Mouse (Mus musculus) forebrain, embryonic 14.5 days (tissue): ENCODE measurements around the gene B3gnt2. TPM values are rescaled to one million over a fixed set of nuclear protein-coding genes. Genes with fewer than 3 reads are reported as not detected.

Experiments
- ATAC-seq: fragments of 200-750 bp; cut with Nextera tagmentation; 2 replicates; pipeline ENCODE4 v1.8.0; 2017; ENCODE audit warnings: mild to moderate bottlenecking, moderate library complexity
- DNase-seq: peaks from one replicate; pipeline ENCODE4 v3.0.0-alpha.2; 2015; ENCODE audit warnings: low spot score
- H3K27ac ChIP-seq: fragments of 300-500 bp; sonication (generic); 2 replicates; pipeline ENCODE4 v1.5.1; 2014; ENCODE audit warnings: low read depth, mild to moderate bottlenecking, control low read depth, low read length, moderate library complexity
- H3K27me3 ChIP-seq: fragments of 300-500 bp; sonication (generic); replicated peaks from 2 replicates; pipeline ENCODE4 v1.6.1; 2014; ENCODE audit warnings: low read length, control low read depth, mixed read lengths; ENCODE audit not compliant: control insufficient read depth, insufficient read depth
- H3K36me3 ChIP-seq: fragments of 300-500 bp; sonication (generic); 2 replicates; pipeline ENCODE4 v1.6.1; 2014; ENCODE audit warnings: low read length, control low read depth; ENCODE audit not compliant: control insufficient read depth, insufficient read depth
- H3K4me1 ChIP-seq: fragments of 300-500 bp; sonication (generic); 2 replicates; pipeline ENCODE4 v1.6.1; 2014; ENCODE audit warnings: antibody characterized with exemption, low read length, control low read depth; ENCODE audit not compliant: control insufficient read depth, insufficient read depth
- H3K4me2 ChIP-seq: fragments of 300-500 bp; sonication (generic); 2 replicates; pipeline ENCODE4 v1.6.1; 2014; ENCODE audit warnings: mild to moderate bottlenecking, control low read depth, low read length
- H3K4me3 ChIP-seq: fragments of 300-500 bp; sonication (generic); 2 replicates; pipeline ENCODE4 v1.5.1; 2014; ENCODE audit warnings: low read depth, low read length, control low read depth
- H3K9ac ChIP-seq: fragments of 300-500 bp; sonication (generic); 2 replicates; pipeline ENCODE4 v1.6.1; 2014; ENCODE audit warnings: mild to moderate bottlenecking, low read length, control low read depth, moderate library complexity
- H3K9me3 ChIP-seq: fragments of 300-500 bp; sonication (generic); replicated peaks from 2 replicates; pipeline ENCODE4 v1.6.1; 2016; ENCODE audit warnings: low read length, control low read depth, mixed read lengths; ENCODE audit not compliant: control insufficient read depth
- WGBS: fragments of 180-500 bp; shearing (Covaris S2); extraction: QIAGEN DNeasy Blood & Tissue Kit; methylation state at CpG from one replicate; pipeline ENCODE4 v1.1.7; 2014; 5-methylcytosine and 5-hydroxymethylcytosine counted together
- polyA plus RNA-seq: library from polyadenylated mRNA; unstranded; fragments of >200 nt; fragmentation: Nextera tagmentation; extraction: Ambion mirVana; gene quantifications from 2 replicates; pipeline ENCODE4 v1.2.1, GENCODE M21; 2014

The B3gnt2 gene
- polyA plus RNA-seq, 1 experiment from 2014 or later = 2.3 TPM

- Histone ChIP-seq H3K27ac (no peak overlapping the region), H3K36me3 (no peaks in the 10 kb centered on the region), H3K9ac (no peak overlapping the region), H3K4me3 (no peak overlapping the region), H3K9me3 (no peaks in the 10 kb centered on the region), H3K27me3 (no peaks in the 10 kb centered on the region), H3K4me2 (no peak overlapping the region), H3K4me1 (no peaks in the 10 kb centered on the region)
- WGBS = 67% methylated on average over 4 of the region's 4 CpGs
- no peak for DNase-seq
- peak; percentile 37; the same call in 1 of the 2 replicates for ATAC-seq
Measured at GRCm38 (mm10) chr11:22875279-22875678, 14.5 kb upstream of the B3gnt2 start.

DNA sequence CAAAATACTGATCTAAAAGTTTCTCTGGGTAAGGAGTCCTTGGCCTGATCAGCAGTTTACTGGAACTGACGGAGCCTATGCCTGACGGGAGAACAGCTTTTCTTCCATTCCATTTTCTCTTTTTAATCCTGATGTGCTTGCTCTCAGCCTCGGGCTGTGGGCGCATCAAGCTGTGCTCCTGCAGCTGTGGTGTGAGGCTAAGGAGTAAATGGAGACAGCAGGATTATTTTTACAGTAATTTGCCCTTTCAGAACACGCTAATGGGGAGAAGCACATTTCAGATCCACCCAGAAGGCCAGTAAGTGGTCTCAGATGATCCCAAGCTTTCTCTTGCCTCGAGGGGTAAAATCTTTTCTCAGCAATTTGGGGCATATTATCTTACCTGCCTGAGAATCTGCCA is 14.0 kb upstream of the B3gnt2 start:
- H3K9ac ChIP-seq = no peak overlapping the region
- no peak overlapping the region for H3K27ac ChIP-seq
- H3K9me3 ChIP-seq = no peaks in the 10 kb centered on the region
- H3K4me1 ChIP-seq = no peaks in the 10 kb centered on the region
- ATAC-seq (no peak; the same call in 1 of the 2 replicates), DNase-seq (no peak)
- H3K4me2 ChIP-seq = no peak overlapping the region
- no peaks in the 10 kb centered on the region for H3K36me3 ChIP-seq
- H3K4me3 ChIP-seq = no peak overlapping the region
- H3K27me3 ChIP-seq = no peaks in the 10 kb centered on the region
- WGBS = 55% methylated on average over 6 of the region's 6 CpGs

DNA sequence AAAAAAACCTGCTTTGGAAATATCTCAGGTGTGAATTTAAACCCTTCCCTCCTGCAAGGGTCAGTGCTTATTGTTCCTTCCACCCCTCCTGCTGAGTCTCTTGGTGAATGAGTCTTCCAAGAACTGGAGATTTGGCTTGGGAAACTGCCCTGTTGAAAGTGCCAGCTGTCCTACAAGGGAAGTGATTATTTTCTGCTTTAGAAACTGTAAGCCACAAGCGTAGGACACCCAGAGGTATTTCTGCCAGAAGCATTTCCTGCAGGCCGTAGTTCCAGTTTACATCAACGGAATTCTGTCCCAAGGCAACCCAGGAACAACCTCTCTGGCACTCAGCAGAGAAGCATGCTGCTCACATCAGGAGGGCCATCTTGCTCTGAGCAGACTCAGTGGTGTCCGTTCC is 12.6 kb upstream of the B3gnt2 start:
- H3K4me2 ChIP-seq = no peak overlapping the region
- H3K4me3 ChIP-seq = no peak overlapping the region
- H3K9ac ChIP-seq = no peak overlapping the region
- no peaks in the 10 kb centered on the region for H3K9me3 ChIP-seq
- no peak overlapping the region for H3K27ac ChIP-seq
- no peak for DNase-seq
- no peaks in the 10 kb centered on the region for H3K36me3 ChIP-seq
- H3K4me1 ChIP-seq = no peaks in the 10 kb centered on the region
- 59% methylated on average over 4 of the region's 4 CpGs for WGBS
- ATAC-seq = no peak
- no peaks in the 10 kb centered on the region for H3K27me3 ChIP-seq

DNA sequence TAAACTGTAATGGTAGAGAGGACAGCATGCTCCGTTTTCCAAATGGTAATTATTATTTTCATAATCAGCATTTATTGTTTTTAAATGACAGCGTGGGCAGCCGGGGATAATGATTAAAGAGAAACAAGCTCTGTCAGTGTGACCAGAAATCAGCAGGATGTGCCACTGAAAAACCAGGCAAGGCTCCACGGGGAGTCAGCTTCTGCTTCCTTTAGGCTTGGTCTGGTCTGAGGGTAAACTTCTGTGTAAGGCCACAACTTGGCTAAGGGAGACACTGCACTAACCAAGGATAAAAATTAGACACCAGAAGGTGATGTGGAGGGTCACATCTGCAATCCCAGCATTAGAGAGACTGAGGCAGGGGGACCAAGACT is 11.5 kb upstream of the B3gnt2 start:
- no peaks in the 10 kb centered on the region for H3K9me3 ChIP-seq
- no peak overlapping the region for H3K9ac ChIP-seq
- H3K4me2 ChIP-seq = no peak overlapping the region
- H3K27ac ChIP-seq = no peak overlapping the region
- H3K36me3 ChIP-seq = no peaks in the 10 kb centered on the region
- ATAC-seq (no peak), DNase-seq (no peak)
- no peaks in the 10 kb centered on the region for H3K27me3 ChIP-seq
- no peak overlapping the region for H3K4me3 ChIP-seq
- 65% methylated on average over 4 of the region's 4 CpGs for WGBS
- H3K4me1 ChIP-seq = no peaks in the 10 kb centered on the region

GRCm38 (mm10) chr11:22871628-22872306 is 11.0 kb upstream of the B3gnt2 start:
- 71% methylated on average over 7 of the region's 7 CpGs for WGBS
- H3K4me3 ChIP-seq = no peak overlapping the region
- no peak overlapping the region for H3K9ac ChIP-seq
- no peaks in the 10 kb centered on the region for H3K4me1 ChIP-seq
- H3K27me3 ChIP-seq = no peaks in the 10 kb centered on the region
- H3K36me3 ChIP-seq = no peaks in the 10 kb centered on the region
- H3K27ac ChIP-seq = no peak overlapping the region
- DNase-seq (no peak), ATAC-seq (no peak)
- H3K4me2 ChIP-seq = no peak overlapping the region
- H3K9me3 ChIP-seq = no peaks in the 10 kb centered on the region

- no peak overlapping the region for H3K4me2 ChIP-seq
- ATAC-seq (no peak), DNase-seq (no peak)
- H3K9me3 ChIP-seq = no peaks in the 10 kb centered on the region
- H3K4me3 ChIP-seq = no peak overlapping the region
- 88% methylated on average over 8 of the region's 8 CpGs for WGBS
- no peak overlapping the region for H3K9ac ChIP-seq
- peaks cover 12% of the 10 kb centered on the region; the same call in 1 of the 2 replicates for H3K4me1 ChIP-seq
- no peaks in the 10 kb centered on the region for H3K27me3 ChIP-seq
- no peak overlapping the region for H3K27ac ChIP-seq
- no peaks in the 10 kb centered on the region for H3K36me3 ChIP-seq
Measured at GRCm38 (mm10) chr11:22868582-22868981, 7.8 kb upstream of the B3gnt2 start.

DNA sequence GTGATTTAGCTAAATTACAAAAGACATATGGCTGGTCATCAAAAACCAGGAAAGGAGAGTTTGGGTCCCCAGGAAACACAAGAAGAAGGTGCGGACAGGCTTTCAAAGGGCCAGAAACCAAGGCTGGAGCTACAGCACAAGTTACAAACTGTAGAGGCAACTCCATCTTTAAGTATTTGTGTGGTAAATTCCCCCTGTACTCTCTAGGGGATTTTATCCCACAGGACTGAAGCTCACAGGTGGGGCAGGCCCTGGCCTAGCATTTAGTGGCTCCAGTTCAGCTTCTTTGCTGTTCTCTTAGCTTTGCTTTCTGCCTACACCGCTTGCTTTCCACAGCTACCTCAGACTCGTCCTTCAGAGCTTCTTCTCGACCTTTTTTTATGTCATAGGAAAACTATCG is 6.9 kb upstream of the B3gnt2 start:
- 88% methylated on average over 5 of the region's 5 CpGs for WGBS
- no peak overlapping the region for H3K4me3 ChIP-seq

DNA sequence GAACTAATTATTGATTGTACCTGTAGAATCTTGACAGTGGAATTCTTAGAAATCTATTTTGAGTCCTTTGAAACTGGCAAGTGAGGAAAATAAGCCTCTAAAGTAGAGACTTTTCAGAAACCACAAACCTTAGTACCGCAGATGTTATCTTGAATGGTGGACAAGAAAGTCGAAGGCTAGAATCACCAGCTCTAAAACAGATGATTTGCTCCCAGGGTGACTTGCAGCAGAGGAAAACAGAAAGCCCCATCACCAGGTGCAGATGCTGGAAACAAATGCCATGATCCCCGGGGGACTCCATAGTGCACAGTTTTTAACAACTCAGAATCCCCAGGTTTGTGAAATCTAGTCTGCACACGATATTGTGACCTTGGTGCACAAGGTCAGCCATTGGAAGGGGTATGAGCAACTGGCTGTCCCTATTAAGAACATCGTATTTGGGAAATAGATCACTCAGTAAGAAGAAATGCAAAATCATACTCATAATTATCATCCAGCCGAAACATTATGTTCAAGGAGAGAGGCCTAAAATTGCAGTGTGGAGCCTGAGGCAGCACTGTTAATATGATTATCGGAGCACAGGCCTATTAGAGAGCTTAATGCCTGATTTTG is 5.0 kb upstream of the B3gnt2 start:
- DNase-seq = no peak
- H3K27ac ChIP-seq = no peak overlapping the region
- H3K9me3 ChIP-seq = no peaks in the 10 kb centered on the region
- H3K4me1 ChIP-seq = peaks cover 12% of the 10 kb centered on the region; the same call in 1 of the 2 replicates
- 87% methylated on average over 7 of the region's 7 CpGs for WGBS
- H3K36me3 ChIP-seq = no peaks in the 10 kb centered on the region
- no peak for ATAC-seq
- no peak overlapping the region for H3K4me3 ChIP-seq
- peaks cover 10% of the 10 kb centered on the region for H3K27me3 ChIP-seq
- H3K4me2 ChIP-seq = no peak overlapping the region
- no peak overlapping the region for H3K9ac ChIP-seq

More for the DNA sequence above, 6.9 kb upstream of the B3gnt2 start:
- Histone ChIP-seq H3K9ac (no peak overlapping the region), H3K27ac (no peak overlapping the region), H3K9me3 (no peaks in the 10 kb centered on the region), H3K4me2 (no peak overlapping the region), H3K4me1 (peaks cover 12% of the 10 kb centered on the region; the same call in 1 of the 2 replicates), H3K27me3 (no peaks in the 10 kb centered on the region; the same call in 1 of the 2 replicates), H3K36me3 (no peaks in the 10 kb centered on the region)
- ATAC-seq (no peak), DNase-seq (no peak)
